Mouse (Mus musculus): ENCODE data around the gene Asap3. TPM values are rescaled to one million over a fixed set of nuclear protein-coding genes. Genes with fewer than 3 reads are reported as not detected.

Asap3 gene
- total RNA-seq, 2 experiments from 2014 or later, result 1.5 to 2.5 TPM

- no peak overlapping the region for H3K27ac ChIP-seq
- peak; percentile 46 for DNase-seq
- no peak overlapping the region for H3K4me3 ChIP-seq
- no peak for TF ChIP-seq CTCF (IDR thresholded peaks at IDR 0.05)
- intact Hi-C loops (cut with DNase I), result no loop called here
Measured at GRCm38 (mm10) chr4:136174216-136175193, 31.7 kb upstream of the Asap3 start.

GRCm38 (mm10) chr4:136176022-136176552 is 30.1 kb upstream of the Asap3 start:
- no peak for TF ChIP-seq CTCF (IDR thresholded peaks at IDR 0.05)
- Histone ChIP-seq H3K27ac (no peak overlapping the region), H3K4me3 (no peak overlapping the region)
- DNase-seq, result no peak
- intact Hi-C loops (cut with DNase I), result no loop called here

GRCm38 (mm10) chr4:136177244-136177611 is 28.9 kb upstream of the Asap3 start:
- intact Hi-C loops (cut with DNase I), result no loop called here
- no peak for TF ChIP-seq CTCF (IDR thresholded peaks at IDR 0.05)
- DNase-seq, result no peak
- Histone ChIP-seq H3K27ac (peak overlapping the region; percentile 58), H3K4me3 (no peak overlapping the region)

GRCm38 (mm10) chr4:136177612-136178474 is 28.3 kb upstream of the Asap3 start:
- Histone ChIP-seq H3K27ac (peak overlapping the region; percentile 58), H3K4me3 (no peak overlapping the region)
- DNase-seq, result peak; percentile 56
- no peak for TF ChIP-seq CTCF (IDR thresholded peaks at IDR 0.05)
- intact Hi-C loops (cut with DNase I), result no loop called here

- intact Hi-C loops (cut with DNase I), result no loop called here
- DNase-seq, result no peak
Measured at GRCm38 (mm10) chr4:136178475-136178921, 27.7 kb upstream of the Asap3 start.

GRCm38 (mm10) chr4:136179456-136179855 is 26.7 kb upstream of the Asap3 start:
- intact Hi-C loops (cut with DNase I), result no loop called here
- peak overlapping the region; percentile 71 for H3K4me3 ChIP-seq
- peak overlapping the region; percentile 86 for H3K27ac ChIP-seq
- DNase-seq, result no peak
- no peak for TF ChIP-seq CTCF (IDR thresholded peaks at IDR 0.05)

More at GRCm38 (mm10) chr4:136178475-136178921, 27.7 kb upstream of the Asap3 start:
- TF ChIP-seq CTCF (IDR thresholded peaks at IDR 0.05), result no peak
- H3K27ac ChIP-seq, result peak overlapping the region; percentile 58; the same call in 1 of the 2 replicates
- no peak overlapping the region for H3K4me3 ChIP-seq

- intact Hi-C loops (cut with DNase I), result loop anchor here (2.0 kb wide), 1 partner anchor 17 kb away; no protein-coding TSS in a partner anchor
- TF ChIP-seq CTCF (IDR thresholded peaks at IDR 0.05), result peak; percentile 89
- DNase-seq, result peak; percentile 91
Measured at GRCm38 (mm10) chr4:136179998-136180397, 26.2 kb upstream of the Asap3 start.

GRCm38 (mm10) chr4:136180408-136181330 is 25.5 kb upstream of the Asap3 start:
- H3K4me3 ChIP-seq, result peak overlapping the region; percentile 71
- peak; percentile 91 for DNase-seq

More at GRCm38 (mm10) chr4:136179998-136180397, 26.2 kb upstream of the Asap3 start:
- H3K27ac ChIP-seq, result peak overlapping the region; percentile 86
- peak overlapping the region; percentile 71 for H3K4me3 ChIP-seq

GRCm38 (mm10) chr4:136181367-136181766 is 24.8 kb upstream of the Asap3 start:
- Histone ChIP-seq H3K4me3 (peak overlapping the region; percentile 71), H3K27ac (peak overlapping the region; percentile 69)
- TF ChIP-seq CTCF (IDR thresholded peaks at IDR 0.05), result peak; percentile 55
- intact Hi-C loops (cut with DNase I), result loop anchor here (2.0 kb wide), 1 partner anchor 19 kb away; no protein-coding TSS in a partner anchor
- DNase-seq, result no peak

More at GRCm38 (mm10) chr4:136180408-136181330, 25.5 kb upstream of the Asap3 start:
- intact Hi-C loops (cut with DNase I), result loop anchor here (2.0 kb wide), 1 partner anchor 18 kb away; no protein-coding TSS in a partner anchor
- peak overlapping the region; percentile 86 for H3K27ac ChIP-seq
- TF ChIP-seq CTCF (IDR thresholded peaks at IDR 0.05), result no peak

- intact Hi-C loops (cut with DNase I), result no loop called here
- DNase-seq, result peak; percentile 81
- Histone ChIP-seq H3K27ac (peak overlapping the region; percentile 58), H3K4me3 (no peak overlapping the region)
- TF ChIP-seq CTCF (IDR thresholded peaks at IDR 0.05), result no peak
Measured at GRCm38 (mm10) chr4:136185375-136185774, 20.8 kb upstream of the Asap3 start.

- DNase-seq, result no peak
- no peak for TF ChIP-seq CTCF (IDR thresholded peaks at IDR 0.05)
- no peak overlapping the region for H3K4me3 ChIP-seq
- intact Hi-C loops (cut with DNase I), result no loop called here
- no peak overlapping the region for H3K27ac ChIP-seq
Measured at GRCm38 (mm10) chr4:136186315-136186714, 19.9 kb upstream of the Asap3 start.

All from gastrocnemius, adult 2 months (tissue).